Mouse (Mus musculus): Measurements from ENCODE around the gene Hoxd1. TPM values are rescaled to one million over a fixed set of nuclear protein-coding genes. Genes with fewer than 3 reads are reported as not detected.

The Hoxd1 gene
- polyA plus RNA-seq (2015; fragmentation: Nextera tagmentation; extraction: Ambion mirVana), result not detected in 2 replicates

DNA sequence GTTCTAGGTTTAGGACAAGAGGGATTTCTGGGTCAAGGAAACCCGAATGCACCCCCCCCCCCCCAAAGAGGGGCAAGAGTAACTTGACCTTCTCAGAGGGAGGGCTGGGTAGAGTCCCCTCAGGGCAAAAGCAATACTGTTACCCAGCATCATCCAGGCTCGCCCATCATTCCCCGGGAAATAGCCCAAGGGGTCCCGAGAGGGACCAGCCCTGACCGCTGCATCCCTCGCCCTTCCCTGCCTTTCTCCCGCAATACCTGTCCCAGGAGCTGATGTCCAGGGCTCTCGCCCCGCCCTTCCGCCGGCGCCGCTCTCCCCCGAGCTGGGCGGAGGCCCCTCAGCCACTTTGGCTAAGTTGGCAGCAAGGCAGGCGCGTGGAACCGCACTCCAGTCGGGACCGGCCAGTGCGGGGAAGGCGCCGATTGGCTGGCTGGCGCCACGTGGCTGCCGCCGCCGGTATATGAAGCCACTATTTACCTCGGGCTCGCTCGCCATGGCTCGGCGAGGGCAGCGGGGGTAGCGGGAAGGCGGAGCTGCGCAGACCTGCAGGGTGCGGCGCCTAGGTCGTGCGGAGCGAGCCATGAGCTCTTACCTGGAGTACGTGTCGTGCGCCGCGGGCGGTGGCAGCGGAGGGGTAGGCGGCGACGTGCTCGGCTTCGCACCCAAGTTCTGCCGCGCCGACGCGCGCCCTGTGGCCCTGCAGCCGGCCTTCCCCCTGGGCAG is at the start of gene Hoxd1:
Gene Hoxd1, plus strand, starts transcription at position 459 of the 723 bp plus-strand sequence.
- H3K4me2 ChIP-seq, result peak within 1 kb of the TSS; percentile 83
- ATAC-seq, result peak; percentile 80
- H3K9ac ChIP-seq, result no peak within 1 kb of the TSS

DNA sequence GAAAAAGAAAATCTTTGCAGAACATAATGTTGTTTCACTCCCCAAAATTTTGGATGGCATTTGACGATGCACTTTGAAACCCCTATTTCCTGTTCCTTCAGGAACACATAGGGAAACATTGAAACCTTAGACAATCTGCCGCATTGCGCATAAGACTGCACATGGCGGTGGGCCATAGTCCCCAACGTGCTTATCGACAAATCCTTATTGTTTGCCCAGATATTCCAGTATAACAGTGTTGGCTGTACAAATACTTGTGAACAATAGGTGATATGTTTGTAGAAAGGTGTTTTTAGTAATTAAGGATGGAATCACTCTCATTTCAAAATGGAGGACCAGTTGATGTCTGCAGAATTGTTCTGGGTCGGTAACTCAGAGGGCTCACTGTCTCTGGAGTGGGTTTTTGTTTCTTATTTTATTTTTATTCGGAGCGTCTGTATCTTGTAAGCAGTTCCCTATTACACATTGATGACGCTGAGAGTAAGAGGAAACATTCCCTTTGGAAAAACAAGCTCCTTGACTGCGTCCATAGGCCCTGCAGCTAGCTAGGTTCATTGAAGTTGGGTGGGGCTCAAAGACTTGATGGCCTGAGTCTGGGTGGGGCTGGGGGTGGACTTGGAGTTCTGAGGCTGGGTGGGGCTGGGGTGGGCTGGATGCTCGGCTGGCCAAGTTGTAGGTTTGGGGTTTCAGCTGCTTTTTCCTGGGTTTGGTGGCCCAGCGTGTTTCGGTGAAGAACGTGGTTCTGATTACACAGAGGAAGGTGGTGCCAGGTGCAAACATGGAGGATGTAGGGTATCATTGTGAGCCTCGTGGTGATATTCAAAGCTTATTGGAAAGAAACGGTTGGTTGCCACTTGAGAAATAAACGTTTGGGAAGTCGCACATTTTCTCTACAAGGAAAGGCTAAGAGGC is 49.3 kb upstream of the Hoxd1 start:
- H3K9ac ChIP-seq, result no peak overlapping the region
- ATAC-seq, result no peak
- peaks cover 12% of the 10 kb centered on the region for H3K4me1 ChIP-seq
- H3K27ac ChIP-seq, result no peak overlapping the region
- 3% methylated on average over 19 of the region's 19 CpGs for WGBS
- no peaks in the 10 kb centered on the region for H3K36me3 ChIP-seq (ENCODE audit: poor library complexity, severe bottlenecking)
- no peak overlapping the region for H3K4me2 ChIP-seq
- no peaks in the 10 kb centered on the region for H3K9me3 ChIP-seq (replicated peaks)
- peaks cover 99% of the 10 kb centered on the region for H3K27me3 ChIP-seq
- H3K4me3 ChIP-seq, result no peak overlapping the region

More for the DNA sequence above, at the start of gene Hoxd1:
- Histone ChIP-seq H3K9me3 (replicated peaks) (no peaks in the 10 kb centered on the region), H3K4me1 (peaks cover 13% of the 10 kb centered on the region), H3K27me3 (peaks cover 90% of the 10 kb centered on the region), H3K4me3 (peak within 1 kb of the TSS; percentile 48), H3K36me3 (ENCODE audit: poor library complexity, severe bottlenecking) (no peaks in the 10 kb centered on the region), H3K27ac (no peak within 1 kb of the TSS)
- whole genome bisulfite sequencing, result under 1% methylated on average over 30 of the region's 61 CpGs

DNA sequence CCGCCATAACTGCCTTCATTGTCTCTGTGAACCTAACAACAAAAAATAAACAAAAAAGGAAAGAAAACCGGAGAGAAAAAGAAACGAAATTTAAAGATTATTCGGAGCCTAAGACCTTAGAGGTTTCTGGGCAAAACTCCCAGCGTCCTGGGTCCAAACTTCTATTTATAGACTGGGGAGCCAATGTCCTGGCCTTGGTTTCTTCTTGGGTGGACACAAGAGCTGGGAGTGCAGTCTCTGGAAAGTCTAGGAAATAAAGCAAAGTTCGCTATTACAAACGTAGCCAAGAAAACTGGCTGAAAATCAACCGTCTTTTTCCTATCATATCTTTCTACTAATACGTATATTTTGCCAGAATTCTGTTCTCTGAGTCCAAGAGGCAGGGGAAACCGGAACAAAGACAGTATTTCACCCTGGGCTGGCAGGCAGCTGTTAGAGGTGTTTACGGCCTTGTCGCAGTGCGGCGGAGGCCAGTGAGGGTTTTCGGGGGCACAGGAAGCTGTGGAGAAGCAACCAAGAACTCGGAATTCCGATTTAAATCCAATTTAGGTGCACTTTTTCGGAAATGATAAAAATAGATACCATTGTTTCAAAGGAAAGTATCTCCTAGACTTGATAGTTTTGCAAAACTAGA is 48.5 kb upstream of the Hoxd1 start:
- ATAC-seq, result no peak
- Histone ChIP-seq H3K9me3 (replicated peaks) (no peaks in the 10 kb centered on the region), H3K36me3 (ENCODE audit: poor library complexity, severe bottlenecking) (no peaks in the 10 kb centered on the region), H3K27ac (no peak overlapping the region), H3K4me1 (peaks cover 12% of the 10 kb centered on the region), H3K4me3 (no peak overlapping the region), H3K9ac (no peak overlapping the region), H3K27me3 (peaks cover 99% of the 10 kb centered on the region), H3K4me2 (no peak overlapping the region)
- 3% methylated on average over 18 of the region's 18 CpGs for WGBS

- no peak overlapping the region for H3K4me2 ChIP-seq
- H3K9ac ChIP-seq, result no peak overlapping the region
- peaks cover 12% of the 10 kb centered on the region for H3K4me1 ChIP-seq
- WGBS, result under 1% methylated on average over 14 of the region's 14 CpGs
- no peak overlapping the region for H3K27ac ChIP-seq
- H3K27me3 ChIP-seq, result peaks cover 99% of the 10 kb centered on the region
- no peaks in the 10 kb centered on the region for H3K9me3 ChIP-seq (replicated peaks)
- H3K4me3 ChIP-seq, result no peak overlapping the region
- ATAC-seq, result no peak
- no peaks in the 10 kb centered on the region for H3K36me3 ChIP-seq (ENCODE audit: poor library complexity, severe bottlenecking)
These were observed 47.9 kb upstream of the Hoxd1 start for GRCm38 (mm10) chr2:74714881-74715280.

- H3K27ac ChIP-seq, result no peak overlapping the region
- H3K4me1 ChIP-seq, result peaks cover 12% of the 10 kb centered on the region
- 0 out of 2 replicates have a peak overlapping the region, but pooled peaks have one; percentile 4 for H3K4me3 ChIP-seq
- H3K4me2 ChIP-seq, result peak overlapping the region; percentile 46
- no peaks in the 10 kb centered on the region for H3K9me3 ChIP-seq (replicated peaks)
- whole genome bisulfite sequencing, result 3% methylated on average over 26 of the region's 26 CpGs
- H3K36me3 ChIP-seq (ENCODE audit: poor library complexity, severe bottlenecking), result no peaks in the 10 kb centered on the region
- peaks cover 99% of the 10 kb centered on the region for H3K27me3 ChIP-seq
- H3K9ac ChIP-seq, result no peak overlapping the region
- peak; percentile 38; the same call in 1 of the 2 replicates for ATAC-seq
These were observed 47.1 kb upstream of the Hoxd1 start for GRCm38 (mm10) chr2:74715504-74716241.

GRCm38 (mm10) chr2:74720384-74720783 is 42.4 kb upstream of the Hoxd1 start:
- no peak overlapping the region for H3K27ac ChIP-seq
- no peaks in the 10 kb centered on the region for H3K9me3 ChIP-seq (replicated peaks)
- no peak overlapping the region for H3K4me3 ChIP-seq
- WGBS, result 3% methylated on average over 2 of the region's 2 CpGs
- no peak for ATAC-seq
- no peaks in the 10 kb centered on the region for H3K36me3 ChIP-seq (ENCODE audit: poor library complexity, severe bottlenecking)
- peaks cover 100% of the 10 kb centered on the region for H3K27me3 ChIP-seq
- 0 out of 2 replicates have a peak, but pooled peaks cover 5% of the 10 kb centered on the region for H3K4me1 ChIP-seq
- no peak overlapping the region for H3K4me2 ChIP-seq
- no peak overlapping the region for H3K9ac ChIP-seq

DNA sequence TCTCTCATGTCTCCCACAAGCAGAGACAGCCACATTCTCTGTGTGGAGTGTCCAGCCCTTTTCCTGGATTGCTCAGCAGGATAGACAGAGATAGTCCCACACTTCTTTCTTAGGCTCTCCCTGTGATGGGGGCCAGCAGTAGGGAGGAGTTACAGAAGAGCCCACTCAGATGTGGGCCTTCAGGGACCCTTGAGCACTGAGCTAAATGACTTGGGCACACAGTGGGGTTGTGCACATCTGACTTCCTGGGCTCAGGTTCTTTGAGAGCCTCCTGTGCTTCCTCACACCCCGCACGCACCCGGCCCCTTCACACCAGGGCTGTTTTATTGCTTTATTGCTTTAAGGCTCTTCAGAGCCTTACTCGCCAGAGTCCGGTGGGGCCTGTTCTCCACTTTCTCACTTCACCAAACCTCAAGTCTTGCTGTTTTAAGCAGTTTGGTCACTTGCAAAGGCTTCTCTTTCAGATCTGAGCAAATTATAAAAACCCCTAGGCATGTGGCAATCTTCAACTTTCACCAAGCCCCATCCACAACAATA is 41.8 kb upstream of the Hoxd1 start:
- H3K4me1 ChIP-seq, result 0 out of 2 replicates have a peak, but pooled peaks cover under 1% of the 10 kb centered on the region
- no peak overlapping the region for H3K27ac ChIP-seq
- H3K4me3 ChIP-seq, result no peak overlapping the region
- no peaks in the 10 kb centered on the region for H3K36me3 ChIP-seq (ENCODE audit: poor library complexity, severe bottlenecking)
- WGBS, result 0% methylated on average over 5 of the region's 5 CpGs
- no peak overlapping the region for H3K4me2 ChIP-seq
- ATAC-seq, result no peak
- peaks cover 100% of the 10 kb centered on the region for H3K27me3 ChIP-seq
- no peak overlapping the region for H3K9ac ChIP-seq
- H3K9me3 ChIP-seq (replicated peaks), result no peaks in the 10 kb centered on the region

DNA sequence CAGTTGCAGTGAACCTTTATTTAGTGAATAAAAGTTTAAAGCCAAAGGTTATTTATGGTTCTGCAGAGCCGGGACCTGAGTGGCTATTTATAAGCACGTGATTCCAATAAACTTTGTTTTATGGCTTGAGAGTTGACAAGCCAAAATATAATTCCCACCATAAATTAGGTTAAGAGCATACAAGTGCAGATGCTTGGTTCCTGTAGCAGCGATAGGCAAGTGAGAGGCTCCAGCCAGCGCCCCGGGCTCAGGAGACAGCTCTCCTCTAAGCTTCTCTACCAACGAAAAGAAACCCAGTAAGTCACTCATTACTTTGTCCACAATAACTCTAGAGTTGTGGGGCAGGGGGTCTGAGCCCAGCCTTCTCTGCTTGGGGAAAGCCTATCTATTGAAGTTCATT is 40.9 kb upstream of the Hoxd1 start:
- H3K4me1 ChIP-seq, result no peaks in the 10 kb centered on the region
- H3K9ac ChIP-seq, result no peak overlapping the region
- H3K36me3 ChIP-seq (ENCODE audit: poor library complexity, severe bottlenecking), result no peaks in the 10 kb centered on the region
- no peak overlapping the region for H3K4me2 ChIP-seq
- ATAC-seq, result no peak
- no peak overlapping the region for H3K4me3 ChIP-seq
- H3K27me3 ChIP-seq, result peaks cover 100% of the 10 kb centered on the region
- WGBS, result 6% methylated on average over 6 of the region's 6 CpGs
- H3K27ac ChIP-seq, result no peak overlapping the region
- H3K9me3 ChIP-seq (replicated peaks), result no peaks in the 10 kb centered on the region

DNA sequence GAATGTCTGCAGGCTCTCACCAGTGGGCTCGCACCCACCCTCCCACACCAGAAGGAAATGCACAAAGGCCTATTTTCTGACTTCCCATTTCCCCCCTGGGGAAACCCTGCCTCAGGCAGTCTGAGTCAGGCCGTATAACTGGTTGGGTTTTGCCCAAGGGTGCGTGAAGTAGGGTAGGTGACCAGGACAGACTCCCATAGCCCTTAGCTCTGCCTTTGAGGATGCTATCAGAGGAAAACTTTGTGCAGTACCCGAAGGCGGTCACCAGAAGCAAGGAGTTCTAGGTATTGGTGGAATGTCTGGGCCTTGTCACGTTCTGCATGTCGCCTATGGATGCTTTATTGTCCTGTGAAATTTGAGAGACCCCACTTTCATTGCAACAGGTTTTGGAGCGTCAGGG is 39.8 kb upstream of the Hoxd1 start:
- no peak for ATAC-seq
- no peak overlapping the region for H3K27ac ChIP-seq
- 0 out of 2 replicates have a peak, but pooled peaks cover 2% of the 10 kb centered on the region for H3K4me1 ChIP-seq
- 3% methylated on average over 8 of the region's 8 CpGs for WGBS
- H3K4me2 ChIP-seq, result no peak overlapping the region
- no peaks in the 10 kb centered on the region for H3K36me3 ChIP-seq (ENCODE audit: poor library complexity, severe bottlenecking)
- H3K4me3 ChIP-seq, result no peak overlapping the region
- H3K9me3 ChIP-seq (replicated peaks), result no peaks in the 10 kb centered on the region
- H3K9ac ChIP-seq, result no peak overlapping the region
- H3K27me3 ChIP-seq, result peaks cover 100% of the 10 kb centered on the region

DNA sequence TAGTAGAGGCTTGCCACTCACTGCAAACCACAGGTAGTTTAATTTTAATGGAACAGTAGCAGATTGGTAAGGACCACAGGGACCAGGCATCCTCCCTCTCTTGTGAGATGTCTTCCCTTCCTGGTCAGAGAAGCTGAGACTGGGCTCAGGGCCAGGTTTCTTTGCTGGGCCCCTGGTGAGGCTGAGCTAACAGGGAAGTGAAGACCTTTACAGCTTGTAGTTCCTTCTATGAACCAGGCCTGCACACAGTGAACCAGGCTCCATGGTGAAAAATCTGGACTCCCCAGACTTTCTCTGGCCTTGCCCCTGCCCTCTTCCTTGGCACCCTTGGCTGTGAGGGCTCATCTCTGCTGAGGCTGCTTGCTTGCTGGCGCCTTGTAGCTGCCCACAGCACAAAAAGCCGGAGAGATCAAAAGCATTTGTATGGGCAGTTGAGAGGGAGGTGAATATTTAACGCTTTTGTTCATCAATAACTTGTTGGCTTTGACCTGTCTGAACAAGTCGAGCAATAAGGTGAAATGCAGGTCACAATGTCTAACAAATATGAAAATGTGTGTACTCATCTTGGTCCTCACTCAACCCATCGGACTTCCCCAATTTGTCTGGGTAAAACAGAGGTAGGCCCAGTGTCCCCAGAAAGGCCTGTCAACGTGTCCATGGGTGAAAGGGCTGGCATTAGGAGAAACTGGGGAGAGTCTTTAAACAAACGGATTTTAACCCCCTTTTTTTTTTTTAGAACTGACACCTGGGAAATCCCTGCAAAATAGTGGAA is 38.4 kb upstream of the Hoxd1 start:
- no peaks in the 10 kb centered on the region for H3K9me3 ChIP-seq (replicated peaks)
- ATAC-seq, result no peak
- WGBS, result 7% methylated on average over 7 of the region's 7 CpGs
- H3K4me2 ChIP-seq, result no peak overlapping the region
- H3K36me3 ChIP-seq (ENCODE audit: poor library complexity, severe bottlenecking), result no peaks in the 10 kb centered on the region
- no peak overlapping the region for H3K4me3 ChIP-seq
- H3K27me3 ChIP-seq, result peaks cover 100% of the 10 kb centered on the region
- H3K9ac ChIP-seq, result no peak overlapping the region
- 0 out of 2 replicates have a peak, but pooled peaks cover 2% of the 10 kb centered on the region for H3K4me1 ChIP-seq
- no peak overlapping the region for H3K27ac ChIP-seq

All from forebrain, embryonic 13.5 days (tissue).